Mouse (Mus musculus): Measurements from ENCODE around the gene Ing2. TPM values are rescaled to one million over a fixed set of nuclear protein-coding genes. Genes with fewer than 3 reads are reported as not detected.

Gene Ing2
- polyA plus RNA-seq, 1 experiment from 2014 or later: 7.3 TPM

- no peaks in the 10 kb centered on the region for H3K27me3 ChIP-seq (ENCODE audit: control insufficient read depth, insufficient read depth, low read length)
- no peaks in the 10 kb centered on the region for H3K36me3 ChIP-seq (ENCODE audit: control insufficient read depth, insufficient read depth, low read length)
- no peaks in the 10 kb centered on the region for H3K4me1 ChIP-seq (ENCODE audit: control insufficient read depth, insufficient read depth, low read length)
- no peak overlapping the region for H3K4me3 ChIP-seq (ENCODE audit: low read depth, low read length)
- no peak overlapping the region for H3K27ac ChIP-seq (ENCODE audit: low read depth, low read length)
- H3K4me2 ChIP-seq (ENCODE audit: low read depth, low read length): no peak overlapping the region
- H3K9me3 ChIP-seq (ENCODE audit: control insufficient read depth, low read length): no peaks in the 10 kb centered on the region
- ATAC-seq (ENCODE audit: low read depth): no peak
- no peak overlapping the region for H3K9ac ChIP-seq (replicated peaks; ENCODE audit: low read depth, low read length)
- 96% methylated on average over 5 of the region's 5 CpGs for WGBS
Observed at GRCm38 (mm10) chr8:47662716-47663115, 12.6 kb downstream of the Ing2 start.

GRCm38 (mm10) chr8:47660394-47660793 is 15.0 kb downstream of the Ing2 start:
- no peaks in the 10 kb centered on the region for H3K4me1 ChIP-seq (ENCODE audit: control insufficient read depth, insufficient read depth, low read length)
- 94% methylated on average over 7 of the region's 7 CpGs for WGBS
- no peak overlapping the region for H3K4me2 ChIP-seq (ENCODE audit: low read depth, low read length)
- no peak overlapping the region for H3K4me3 ChIP-seq (ENCODE audit: low read depth, low read length)
- no peaks in the 10 kb centered on the region for H3K27me3 ChIP-seq (ENCODE audit: control insufficient read depth, insufficient read depth, low read length)
- no peaks in the 10 kb centered on the region for H3K36me3 ChIP-seq (ENCODE audit: control insufficient read depth, insufficient read depth, low read length)
- ATAC-seq (ENCODE audit: low read depth): no peak
- no peaks in the 10 kb centered on the region for H3K9me3 ChIP-seq (ENCODE audit: control insufficient read depth, low read length)
- H3K27ac ChIP-seq (ENCODE audit: low read depth, low read length): no peak overlapping the region
- H3K9ac ChIP-seq (replicated peaks; ENCODE audit: low read depth, low read length): no peak overlapping the region

DNA sequence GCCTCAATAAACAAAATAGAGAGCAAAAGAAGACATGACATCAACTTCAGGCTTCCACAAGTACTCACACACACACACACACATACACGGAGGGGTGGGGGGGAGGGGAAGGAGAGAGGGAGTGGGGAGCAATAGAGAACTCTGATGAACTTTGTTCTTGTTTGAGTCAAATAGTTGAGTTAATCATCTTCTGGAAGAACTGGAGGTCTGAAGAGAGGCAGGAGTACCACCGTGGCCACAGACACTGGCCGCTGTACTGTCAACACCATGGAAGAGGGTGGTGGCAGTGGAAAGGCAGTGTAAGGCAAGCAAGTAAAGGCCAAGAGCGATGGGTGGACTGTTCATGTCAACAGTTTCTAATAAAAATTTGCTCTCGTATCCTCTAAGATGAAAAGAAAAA is 15.9 kb downstream of the Ing2 start:
- no peaks in the 10 kb centered on the region for H3K4me1 ChIP-seq (ENCODE audit: control insufficient read depth, insufficient read depth, low read length)
- no peaks in the 10 kb centered on the region for H3K27me3 ChIP-seq (ENCODE audit: control insufficient read depth, insufficient read depth, low read length)
- no peak for ATAC-seq (ENCODE audit: low read depth)
- H3K36me3 ChIP-seq (ENCODE audit: control insufficient read depth, insufficient read depth, low read length): no peaks in the 10 kb centered on the region
- no peak overlapping the region for H3K4me3 ChIP-seq (ENCODE audit: low read depth, low read length)
- WGBS: 91% methylated on average over 5 of the region's 5 CpGs
- no peak overlapping the region for H3K27ac ChIP-seq (ENCODE audit: low read depth, low read length)
- no peak overlapping the region for H3K4me2 ChIP-seq (ENCODE audit: low read depth, low read length)
- no peaks in the 10 kb centered on the region for H3K9me3 ChIP-seq (ENCODE audit: control insufficient read depth, low read length)
- H3K9ac ChIP-seq (replicated peaks; ENCODE audit: low read depth, low read length): no peak overlapping the region

DNA sequence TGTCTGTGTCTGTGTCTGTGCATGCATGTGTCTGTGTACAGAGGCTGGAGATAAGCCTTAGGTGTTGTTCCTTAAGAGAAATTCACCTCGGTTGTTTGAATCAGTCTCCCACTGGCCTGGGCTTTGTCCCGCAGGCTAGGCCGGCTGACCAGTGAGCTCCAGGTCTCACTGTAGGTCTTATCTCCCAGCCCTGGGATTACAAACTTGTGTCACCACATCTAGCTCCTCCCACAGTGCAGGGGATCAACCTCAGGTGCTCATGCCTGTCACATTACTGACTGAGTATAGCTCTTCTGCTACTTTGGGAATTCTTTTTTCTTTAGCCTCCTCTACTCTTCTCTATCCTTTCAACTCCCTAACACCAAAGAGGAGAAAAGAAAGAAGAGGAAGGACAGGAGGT is 20.9 kb downstream of the Ing2 start:
- ATAC-seq (ENCODE audit: low read depth): no peak
- Histone ChIP-seq H3K27me3 (ENCODE audit: control insufficient read depth, insufficient read depth, low read length) (no peaks in the 10 kb centered on the region), H3K36me3 (ENCODE audit: control insufficient read depth, insufficient read depth, low read length) (no peaks in the 10 kb centered on the region), H3K9ac (replicated peaks; ENCODE audit: low read depth, low read length) (no peak overlapping the region), H3K4me3 (ENCODE audit: low read depth, low read length) (no peak overlapping the region), H3K4me2 (ENCODE audit: low read depth, low read length) (no peak overlapping the region), H3K4me1 (ENCODE audit: control insufficient read depth, insufficient read depth, low read length) (no peaks in the 10 kb centered on the region), H3K27ac (ENCODE audit: low read depth, low read length) (no peak overlapping the region), H3K9me3 (ENCODE audit: control insufficient read depth, low read length) (no peaks in the 10 kb centered on the region)
- 80% methylated on average over 3 of the region's 3 CpGs for whole genome bisulfite sequencing

DNA sequence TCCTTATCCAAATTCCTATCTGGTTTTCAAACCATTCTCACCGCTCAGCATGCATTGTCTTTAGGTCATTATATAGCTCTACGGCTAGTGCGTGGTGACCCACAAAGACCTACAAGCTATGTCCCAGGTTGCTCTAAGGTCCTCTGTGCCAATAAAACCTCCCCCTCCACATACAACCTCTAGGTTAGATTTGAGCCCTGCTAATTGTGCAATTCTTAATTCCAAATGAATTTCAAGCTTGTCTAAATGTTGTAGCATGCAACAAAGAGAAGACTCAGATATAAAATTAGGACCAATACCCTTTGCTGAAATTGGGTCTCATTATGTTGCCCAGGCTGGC is 22.6 kb downstream of the Ing2 start:
- Histone ChIP-seq H3K4me3 (ENCODE audit: low read depth, low read length) (no peak overlapping the region), H3K27me3 (ENCODE audit: control insufficient read depth, insufficient read depth, low read length) (no peaks in the 10 kb centered on the region), H3K36me3 (ENCODE audit: control insufficient read depth, insufficient read depth, low read length) (no peaks in the 10 kb centered on the region), H3K4me2 (ENCODE audit: low read depth, low read length) (no peak overlapping the region), H3K27ac (ENCODE audit: low read depth, low read length) (no peak overlapping the region), H3K4me1 (ENCODE audit: control insufficient read depth, insufficient read depth, low read length) (no peaks in the 10 kb centered on the region), H3K9me3 (ENCODE audit: control insufficient read depth, low read length) (no peaks in the 10 kb centered on the region), H3K9ac (replicated peaks; ENCODE audit: low read depth, low read length) (no peak overlapping the region)
- no peak for ATAC-seq (ENCODE audit: low read depth)
- 81% methylated on average over 3 of the region's 3 CpGs for WGBS

DNA sequence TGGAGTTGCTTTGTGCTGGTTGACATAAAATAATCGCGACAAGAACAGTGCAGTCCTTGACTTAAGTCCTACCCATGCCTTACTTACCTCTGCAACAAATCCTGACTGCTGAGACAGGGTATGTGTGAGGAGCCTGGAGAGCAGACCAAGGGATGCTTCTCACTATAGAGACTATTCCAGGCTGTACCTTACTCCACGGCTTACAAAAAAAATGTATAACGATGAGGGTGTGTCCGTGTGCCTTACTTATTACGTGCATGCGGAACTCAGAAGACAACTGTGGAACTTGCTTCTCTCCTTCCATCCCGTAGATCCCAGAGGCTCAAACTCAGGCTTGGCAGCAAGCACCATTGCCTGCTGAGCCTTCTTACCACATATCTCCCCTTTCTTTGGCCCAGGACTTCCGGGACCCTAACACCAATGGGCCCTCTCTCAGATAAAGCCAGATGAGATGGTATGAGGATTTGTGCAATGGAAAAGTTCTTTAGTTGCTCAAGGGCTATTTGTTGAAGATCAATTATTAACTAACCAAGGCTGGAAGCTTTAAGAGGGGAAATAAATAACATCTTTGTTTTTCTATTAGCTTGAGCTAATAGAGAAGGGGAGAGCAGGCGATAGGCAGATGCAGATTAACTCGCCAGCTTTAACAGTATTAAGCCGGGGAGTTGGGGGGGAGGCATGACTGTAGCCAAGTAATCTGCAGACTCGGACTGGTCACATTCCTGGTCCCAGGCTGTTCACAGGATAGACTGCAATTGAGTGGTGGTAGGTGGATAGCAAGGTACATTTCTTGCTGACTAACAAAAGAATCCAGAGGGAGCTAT is 23.2 kb downstream of the Ing2 start:
- Histone ChIP-seq H3K9ac (replicated peaks; ENCODE audit: low read depth, low read length) (no peak overlapping the region), H3K27ac (ENCODE audit: low read depth, low read length) (no peak overlapping the region), H3K4me1 (ENCODE audit: control insufficient read depth, insufficient read depth, low read length) (no peaks in the 10 kb centered on the region), H3K27me3 (ENCODE audit: control insufficient read depth, insufficient read depth, low read length) (no peaks in the 10 kb centered on the region), H3K36me3 (ENCODE audit: control insufficient read depth, insufficient read depth, low read length) (no peaks in the 10 kb centered on the region), H3K4me2 (ENCODE audit: low read depth, low read length) (no peak overlapping the region), H3K9me3 (ENCODE audit: control insufficient read depth, low read length) (no peaks in the 10 kb centered on the region), H3K4me3 (ENCODE audit: low read depth, low read length) (no peak overlapping the region)
- WGBS: 87% methylated on average over 13 of the region's 13 CpGs
- no peak for ATAC-seq (ENCODE audit: low read depth)

- no peak overlapping the region for H3K27ac ChIP-seq (ENCODE audit: low read depth, low read length)
- H3K4me1 ChIP-seq (ENCODE audit: control insufficient read depth, insufficient read depth, low read length): no peaks in the 10 kb centered on the region
- no peaks in the 10 kb centered on the region for H3K27me3 ChIP-seq (ENCODE audit: control insufficient read depth, insufficient read depth, low read length)
- no peaks in the 10 kb centered on the region for H3K36me3 ChIP-seq (ENCODE audit: control insufficient read depth, insufficient read depth, low read length)
- no peak overlapping the region for H3K4me2 ChIP-seq (ENCODE audit: low read depth, low read length)
- no peak overlapping the region for H3K4me3 ChIP-seq (ENCODE audit: low read depth, low read length)
- H3K9me3 ChIP-seq (ENCODE audit: control insufficient read depth, low read length): no peaks in the 10 kb centered on the region; the same call in 1 of the 2 replicates
- 83% methylated on average over 4 of the region's 4 CpGs for WGBS
- H3K9ac ChIP-seq (replicated peaks; ENCODE audit: low read depth, low read length): no peak overlapping the region
- no peak for ATAC-seq (ENCODE audit: low read depth)
Observed at GRCm38 (mm10) chr8:47650853-47651252, 24.5 kb downstream of the Ing2 start.

DNA sequence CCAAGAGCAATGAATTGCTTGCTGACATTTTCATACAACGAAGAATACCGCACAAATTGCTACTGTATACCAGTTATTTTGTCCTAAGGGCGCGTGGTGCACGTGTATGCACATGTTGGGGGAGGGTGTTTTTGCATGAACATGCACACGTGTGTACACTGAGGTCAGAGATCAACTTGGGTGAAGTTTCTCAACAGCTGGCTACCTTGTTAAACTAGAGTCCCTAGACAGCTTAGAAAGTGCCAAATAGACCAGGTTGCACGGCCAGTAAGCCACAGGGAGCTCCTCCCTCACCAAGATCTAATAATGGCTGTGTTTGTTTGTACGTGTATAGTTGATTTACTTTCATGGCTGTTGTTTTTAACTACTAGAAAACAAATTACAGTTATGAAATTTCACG is 25.8 kb downstream of the Ing2 start:
- no peak for ATAC-seq (ENCODE audit: low read depth)
- H3K4me3 ChIP-seq (ENCODE audit: low read depth, low read length): no peak overlapping the region
- no peaks in the 10 kb centered on the region for H3K27me3 ChIP-seq (ENCODE audit: control insufficient read depth, insufficient read depth, low read length)
- no peaks in the 10 kb centered on the region for H3K36me3 ChIP-seq (ENCODE audit: control insufficient read depth, insufficient read depth, low read length)
- H3K9me3 ChIP-seq (ENCODE audit: control insufficient read depth, low read length): no peaks in the 10 kb centered on the region; the same call in 1 of the 2 replicates
- no peak overlapping the region for H3K9ac ChIP-seq (replicated peaks; ENCODE audit: low read depth, low read length)
- H3K4me1 ChIP-seq (ENCODE audit: control insufficient read depth, insufficient read depth, low read length): no peaks in the 10 kb centered on the region
- no peak overlapping the region for H3K27ac ChIP-seq (ENCODE audit: low read depth, low read length)
- WGBS: 88% methylated on average over 9 of the region's 9 CpGs
- no peak overlapping the region for H3K4me2 ChIP-seq (ENCODE audit: low read depth, low read length)

DNA sequence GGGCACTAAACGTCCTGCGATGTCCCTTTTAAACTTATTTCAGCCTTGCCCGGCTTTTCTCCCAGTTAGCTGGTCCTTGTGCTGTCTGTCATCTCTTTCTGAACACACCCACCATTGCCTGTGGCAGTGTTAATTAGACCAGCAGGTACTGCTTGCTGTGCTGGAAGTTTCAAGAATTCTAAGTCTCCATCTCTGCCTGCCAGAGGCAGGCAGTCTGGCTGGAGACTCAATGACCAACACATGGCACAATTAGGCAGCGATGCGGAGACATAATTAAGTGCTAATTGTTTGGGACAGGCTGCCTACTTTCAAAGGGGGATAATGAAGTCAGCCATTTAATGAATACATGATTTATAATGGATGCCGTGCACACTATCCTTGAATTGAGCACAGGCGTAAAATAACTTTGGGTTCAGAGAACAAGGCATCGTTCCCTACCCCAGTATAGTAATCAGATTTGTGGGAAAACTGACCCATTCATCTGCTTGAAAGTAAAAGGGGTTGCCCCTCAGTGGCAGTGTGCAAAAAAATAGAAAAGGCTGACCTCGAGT is 32.8 kb downstream of the Ing2 start:
- no peaks in the 10 kb centered on the region for H3K36me3 ChIP-seq (ENCODE audit: control insufficient read depth, insufficient read depth, low read length)
- WGBS: 34% methylated on average over 9 of the region's 9 CpGs
- H3K4me3 ChIP-seq (ENCODE audit: low read depth, low read length): no peak overlapping the region
- H3K4me1 ChIP-seq (ENCODE audit: control insufficient read depth, insufficient read depth, low read length): no peaks in the 10 kb centered on the region
- H3K27ac ChIP-seq (ENCODE audit: low read depth, low read length): no peak overlapping the region
- H3K9ac ChIP-seq (replicated peaks; ENCODE audit: low read depth, low read length): no peak overlapping the region
- no peak overlapping the region for H3K4me2 ChIP-seq (ENCODE audit: low read depth, low read length)
- no peaks in the 10 kb centered on the region for H3K27me3 ChIP-seq (ENCODE audit: control insufficient read depth, insufficient read depth, low read length)
- no peaks in the 10 kb centered on the region; the same call in 1 of the 2 replicates for H3K9me3 ChIP-seq (ENCODE audit: control insufficient read depth, low read length)
- no peak for ATAC-seq (ENCODE audit: low read depth)
